Mouse (Mus musculus): ENCODE measurements around the gene Gm5580. TPM values are rescaled to one million over a fixed set of nuclear protein-coding genes. Genes with fewer than 3 reads are reported as not detected.
"Not testable (repeated sequence)": the region's sequence is repeated elsewhere in the genome, so short reads cannot be mapped to it uniquely, and the experiment has no call there.

Gene Gm5580
- 1 to 10 TPM; 2.3 to 3.3 TPM for total RNA-seq (2021)
- long read RNA-seq, experiment 1, result 0 reads
- long read RNA-seq, experiment 2, result 0 reads

DNA sequence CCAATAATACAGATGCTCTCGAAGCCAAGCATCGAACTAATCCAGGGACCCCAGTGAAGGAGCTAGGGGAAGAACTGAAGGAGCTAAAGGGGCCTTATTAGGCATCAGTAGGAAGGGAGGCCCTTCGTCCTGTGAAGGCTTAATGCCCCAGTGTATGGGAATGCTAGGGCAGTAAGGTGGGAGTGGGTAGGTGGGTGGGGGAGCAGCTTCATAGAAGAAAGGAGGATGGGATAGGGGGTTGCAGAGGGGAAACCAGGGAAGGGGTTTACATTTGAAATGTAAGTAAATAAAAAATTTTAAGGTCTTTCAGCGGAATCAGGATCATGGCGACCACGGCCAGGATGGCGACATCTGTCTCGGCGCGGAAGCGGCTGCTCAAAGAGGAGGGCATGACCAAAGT, at the start of gene Gm5580:
Gm5580 (plus strand) TSS at position 301 of the 400 bp plus-strand sequence.
- intact Hi-C loops (cut with DNase I); DNase-seq (ENCODE audit: low spot score in 2 of 2): not testable (repeated sequence)

DNA sequence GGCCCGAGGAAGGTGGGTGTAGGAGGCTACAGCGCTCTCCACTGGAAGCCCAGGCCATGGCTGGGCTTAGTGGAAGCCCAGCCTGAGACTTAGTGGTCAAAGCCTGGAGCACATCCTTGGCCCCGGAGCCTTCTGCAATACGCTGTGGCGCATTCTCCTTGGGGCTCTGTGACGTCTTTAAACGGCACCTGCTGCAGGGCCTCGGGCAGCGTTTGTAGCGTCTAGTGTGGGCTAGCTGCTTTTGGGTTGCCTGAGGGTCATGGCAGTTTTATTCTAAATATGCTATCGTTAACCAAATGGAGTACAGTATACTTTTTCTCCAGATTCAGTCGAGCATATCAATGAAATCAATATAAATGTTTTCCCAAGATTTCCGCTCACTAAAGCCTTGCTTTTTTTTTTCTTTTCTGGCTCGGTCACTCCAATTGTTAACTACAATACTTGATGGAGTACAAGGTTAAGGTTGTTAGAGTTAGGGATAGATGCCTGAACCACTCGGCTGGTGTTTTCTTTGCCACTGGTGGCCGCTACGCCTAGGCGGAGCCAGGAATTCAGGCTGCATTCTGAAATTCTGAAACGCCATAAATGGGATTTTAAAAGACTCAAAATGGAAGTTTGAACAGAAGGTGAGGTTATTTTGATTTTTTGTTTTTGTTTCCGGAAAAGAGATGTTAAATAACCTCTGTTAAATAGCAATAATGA, 44.5 kb upstream of the Gm5580 start, which contains the start of gene Olfr212:
Olfr212 (plus strand) TSS at position 215 of the 702 bp plus-strand sequence.
- intact Hi-C loops (cut with DNase I); DNase-seq (ENCODE audit: low spot score in 2 of 2): not testable (repeated sequence)

DNA sequence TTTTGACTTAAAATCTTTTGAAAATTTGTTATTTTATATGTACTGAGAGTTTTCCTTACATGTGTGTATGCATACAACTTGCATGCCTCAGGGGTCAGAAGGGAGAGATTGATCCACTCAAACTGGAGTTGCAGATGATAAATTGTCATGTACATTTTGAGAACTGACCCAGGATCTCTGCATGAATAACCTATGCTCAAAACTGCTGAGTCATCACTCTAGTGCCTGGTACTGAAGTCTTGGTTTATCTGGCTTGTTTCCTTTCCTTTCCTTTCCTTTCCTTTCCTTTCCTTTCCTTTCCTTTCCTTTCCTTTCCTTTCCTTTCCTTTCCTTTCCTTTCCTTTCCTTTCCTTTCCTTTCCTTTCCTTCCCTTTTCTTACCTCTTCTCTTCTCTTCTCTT, 36.1 kb upstream of the Gm5580 start:
- DNase-seq (ENCODE audit: low spot score in 2 of 2), result no peak

DNA sequence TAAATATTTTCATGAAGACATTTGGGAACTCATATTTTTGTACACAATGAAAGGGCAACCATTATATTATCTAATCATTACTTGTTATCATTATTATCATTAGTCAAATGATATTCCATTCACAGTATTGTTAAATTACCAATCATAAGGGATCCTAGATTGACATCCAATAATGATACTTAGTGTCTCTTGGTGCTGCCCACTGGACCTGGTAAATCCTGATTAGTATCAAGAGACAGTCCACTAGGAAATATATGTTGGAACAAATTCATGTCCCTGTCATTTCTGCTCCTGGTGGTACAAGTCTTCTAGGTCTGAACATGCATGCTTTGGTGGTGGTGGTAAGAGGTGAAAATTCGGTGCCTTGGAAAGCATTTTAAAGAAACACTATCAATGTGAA, 12.8 kb upstream of the Gm5580 start, which contains the start of gene Olfr213:
Olfr213 (plus strand) TSS at position 301 of the 400 bp plus-strand sequence.
- no peak for DNase-seq (ENCODE audit: low spot score in 2 of 2)
- intact Hi-C loops (cut with DNase I), result no loop called here

More for the DNA sequence above, 36.1 kb upstream of the Gm5580 start:
- intact Hi-C loops (cut with DNase I), result no loop called here

DNA sequence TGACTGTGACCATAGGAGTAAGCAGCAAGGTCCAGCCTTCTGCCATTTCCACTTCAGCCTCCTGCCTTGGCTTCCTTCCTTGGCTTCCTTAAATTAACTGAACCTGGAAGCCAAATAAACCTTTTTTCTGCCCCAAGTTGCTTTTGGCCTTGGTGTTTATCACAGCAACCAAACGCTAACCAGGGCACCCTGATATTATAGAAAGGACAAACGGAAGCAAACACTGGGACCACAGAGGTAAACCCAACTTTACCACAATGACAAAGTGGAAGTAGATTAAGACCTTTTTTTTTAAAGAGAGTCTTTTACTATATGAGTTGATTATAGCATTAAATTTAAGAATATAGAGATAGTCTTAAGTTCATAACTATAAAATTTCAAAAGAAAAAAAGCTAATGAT, 8.4 kb upstream of the Gm5580 start:
- DNase-seq (ENCODE audit: low spot score in 2 of 2), result no peak
- intact Hi-C loops (cut with DNase I), result no loop called here

DNA sequence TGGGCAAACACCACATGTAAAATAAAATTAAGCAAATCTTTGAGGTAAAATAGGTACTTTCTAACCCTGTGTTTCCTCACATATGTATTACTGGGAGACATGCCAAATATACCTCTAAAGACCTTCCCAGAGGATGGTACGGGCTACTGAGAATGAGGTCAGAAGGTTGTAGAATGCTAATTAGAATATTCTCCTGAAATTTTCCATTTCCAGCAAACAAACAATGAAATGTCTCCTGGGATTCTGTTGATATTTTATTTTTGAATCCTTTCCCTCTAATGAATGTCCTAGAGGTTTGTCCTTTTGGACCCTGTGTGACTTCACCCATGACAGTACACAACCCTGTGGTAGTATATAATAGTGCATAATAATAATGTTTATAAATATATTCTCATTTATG, 3.0 kb downstream of the Gm5580 start, which contains the start of gene Olfr214:
Olfr214 (plus strand) TSS at position 301 of the 400 bp plus-strand sequence.
- DNase-seq (ENCODE audit: low spot score in 2 of 2), result no peak
- intact Hi-C loops (cut with DNase I), result no loop called here

DNA sequence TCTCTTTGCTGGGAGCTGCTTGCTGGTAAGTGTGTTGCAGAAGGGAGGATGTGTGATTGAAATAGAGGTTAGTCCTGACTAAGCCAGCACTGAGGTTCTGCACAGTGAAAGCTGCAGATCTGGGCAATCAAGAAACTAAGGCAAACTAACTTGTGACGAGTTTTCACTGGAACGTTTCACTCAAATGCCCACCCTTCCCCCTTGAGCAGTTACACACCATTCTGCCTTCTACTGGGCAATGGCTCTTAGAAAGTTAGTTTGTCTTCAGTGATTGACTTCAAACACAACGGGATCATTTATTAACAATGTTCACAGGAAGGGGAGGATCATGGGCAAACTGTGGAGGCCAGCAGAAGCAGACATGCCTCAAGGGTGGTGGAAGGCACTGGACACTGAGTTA, 4.0 kb downstream of the Gm5580 start:
- DNase-seq (ENCODE audit: low spot score in 2 of 2), result no peak
- intact Hi-C loops (cut with DNase I), result no loop called here

DNA sequence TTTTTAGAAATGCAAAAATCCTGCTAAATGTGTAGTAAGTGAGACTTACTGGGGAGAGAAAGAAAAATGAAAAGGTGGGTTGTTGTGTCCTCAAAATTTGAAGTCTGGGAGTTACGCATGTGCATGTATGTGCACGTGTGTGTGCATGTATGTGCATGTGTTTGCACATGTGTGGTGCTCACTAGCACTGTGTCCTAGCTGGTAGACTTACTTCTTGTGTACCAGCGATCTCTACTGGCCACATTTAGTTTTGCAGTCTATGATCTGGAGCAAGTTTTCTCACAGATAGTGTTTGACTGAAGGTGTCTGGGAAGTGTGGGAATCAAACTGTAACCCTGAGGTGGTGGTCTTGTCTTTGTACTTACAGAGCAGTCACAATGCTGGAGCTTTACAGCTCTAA, 18.9 kb downstream of the Gm5580 start:
- DNase-seq (ENCODE audit: low spot score in 2 of 2), result peak; percentile 50 to 52
- intact Hi-C loops (cut with DNase I), result no loop called here

DNA sequence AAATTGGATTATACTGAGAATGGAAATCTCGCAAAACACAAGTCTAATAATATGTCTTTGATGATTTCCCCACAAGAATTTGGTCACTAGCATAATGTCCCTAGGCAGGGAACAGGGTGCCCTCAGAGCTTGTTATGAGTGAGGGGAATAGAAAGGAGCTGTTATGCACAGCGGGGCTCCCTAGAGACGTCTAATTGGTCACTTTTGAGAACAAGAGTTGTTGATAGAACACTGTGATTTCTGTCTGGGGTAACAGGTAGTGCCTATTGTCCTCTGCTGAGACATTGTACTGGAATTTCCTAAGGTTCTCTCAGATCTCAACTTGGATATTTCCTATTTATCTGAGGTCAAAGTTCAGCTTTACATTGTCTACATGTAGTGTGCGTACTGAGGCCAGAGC, 33.2 kb downstream of the Gm5580 start, which contains the start of gene Olfr215:
Olfr215 (minus strand) TSS at position 101 of the 400 bp plus-strand sequence.
- no peak for DNase-seq (ENCODE audit: low spot score in 2 of 2)
- intact Hi-C loops (cut with DNase I), result no loop called here

DNA sequence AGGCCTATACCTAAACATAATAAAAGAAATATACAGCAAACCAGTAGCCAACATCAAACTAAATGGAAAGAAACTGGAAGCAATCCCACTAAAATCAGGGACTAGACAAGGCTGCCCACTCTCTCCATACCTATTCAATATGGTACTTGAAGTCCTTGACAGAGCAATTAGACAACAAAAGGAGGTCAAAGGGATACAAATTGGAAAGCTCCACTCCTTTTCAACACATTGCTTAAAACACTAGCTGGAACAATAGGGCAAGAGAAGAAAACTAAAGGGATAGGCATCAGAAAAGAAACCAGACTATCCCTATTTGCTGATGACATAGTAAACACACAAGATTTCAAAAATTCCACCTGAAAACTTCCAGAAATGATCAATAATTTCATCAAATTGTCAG, 50.0 kb downstream of the Gm5580 start:
- intact Hi-C loops (cut with DNase I); DNase-seq (ENCODE audit: low spot score in 2 of 2): not testable (repeated sequence)

Other genes starting within 250 kb of the Gm5580 start
- gene March8, start 213.1 kb upstream of the Gm5580 start, total RNA-seq (2021), result 10 to 100 TPM; 52.8 to 54.3 TPM
- 1 to 10 TPM; 1.3 to 3.0 TPM for gene Alox5, start 90.0 kb upstream of the Gm5580 start, total RNA-seq (2021)
- not detected for gene Olfr211, start 62.0 kb upstream of the Gm5580 start, total RNA-seq (2021)
- not detected for gene Olfr212, start 44.6 kb upstream of the Gm5580 start, total RNA-seq (2021)
- not detected for gene Olfr213, start 12.7 kb upstream of the Gm5580 start, total RNA-seq (2021)
- gene Olfr214, start 3.1 kb downstream of the Gm5580 start, total RNA-seq (2021), result not detected
- gene Olfr215, start 33.1 kb downstream of the Gm5580 start, total RNA-seq (2021), result not detected
- 10 to 100 TPM; 25.2 to 29.6 TPM for gene Zfp422, start 77.9 kb downstream of the Gm5580 start, total RNA-seq (2021)
- 10 to 100 TPM in 1 of 2 experiments, 1 to 10 TPM in 1; 2.5 to 12.4 TPM for gene Depp1, start 99.5 kb downstream of the Gm5580 start, total RNA-seq (2021)
- gene Rassf4, start 122.8 kb downstream of the Gm5580 start, total RNA-seq (2021), result 1 to 10 TPM; 4.3 to 5.0 TPM
- 1 to 10 TPM; 1.0 to 1.2 TPM for gene Tmem72, start 165.8 kb downstream of the Gm5580 start, total RNA-seq (2021)